Mouse (Mus musculus): ENCODE data around the gene Tas2r117. TPM values are rescaled to one million over a fixed set of nuclear protein-coding genes. Genes with fewer than 3 reads are reported as not detected.

Tas2r117 gene
- polyA plus RNA-seq (2016; fragmentation: Nextera tagmentation; extraction: Ambion mirVana), result not detected in 2 replicates

GRCm38 (mm10) chr6:132802518-132802917 is at the start of gene Tas2r117:
Gene Tas2r117 (plus strand): TSS chr6:132802818.
- Histone ChIP-seq H3K36me3 (no peaks in the 10 kb centered on the region), H3K27me3 (ENCODE audit: low read depth, poor library complexity, severe bottlenecking) (no peaks in the 10 kb centered on the region), H3K4me1 (no peaks in the 10 kb centered on the region), H3K9me3 (replicated peaks) (no peaks in the 10 kb centered on the region), H3K4me3 (no peak within 1 kb of the TSS), H3K27ac (replicated peaks) (no peak within 1 kb of the TSS)
- no peak for DNase-seq (ENCODE audit: low spot score)
- WGBS, result 95% methylated on average over 1 of the region's 1 CpGs

GRCm38 (mm10) chr6:132754430-132754829 is 48.2 kb upstream of the Tas2r117 start, which contains the start of gene Tas2r124:
Gene Tas2r124 (plus strand): TSS chr6:132754730.
- WGBS, result 85% methylated on average over 1 of the region's 1 CpGs

GRCm38 (mm10) chr6:132761831-132762230 is 40.8 kb upstream of the Tas2r117 start, which contains the start of gene Tas2r102:
Gene Tas2r102 (plus strand): TSS chr6:132762131.
- DNase-seq (ENCODE audit: low spot score), result no peak
- Histone ChIP-seq H3K4me3 (no peak within 1 kb of the TSS), H3K36me3 (no peaks in the 10 kb centered on the region), H3K27ac (replicated peaks) (no peak within 1 kb of the TSS), H3K4me1 (no peaks in the 10 kb centered on the region), H3K9me3 (replicated peaks) (no peaks in the 10 kb centered on the region), H3K27me3 (ENCODE audit: low read depth, poor library complexity, severe bottlenecking) (no peaks in the 10 kb centered on the region)
- WGBS, result 92% methylated on average over 2 of the region's 2 CpGs

More at GRCm38 (mm10) chr6:132754430-132754829, 48.2 kb upstream of the Tas2r117 start, which contains the start of gene Tas2r124:
- no peak within 1 kb of the TSS for H3K4me3 ChIP-seq
- no peak for DNase-seq (ENCODE audit: low spot score)
- H3K9me3 ChIP-seq (replicated peaks), result no peaks in the 10 kb centered on the region
- no peaks in the 10 kb centered on the region for H3K36me3 ChIP-seq
- no peaks in the 10 kb centered on the region for H3K27me3 ChIP-seq (ENCODE audit: low read depth, poor library complexity, severe bottlenecking)
- no peaks in the 10 kb centered on the region for H3K4me1 ChIP-seq
- no peak within 1 kb of the TSS for H3K27ac ChIP-seq (replicated peaks)

GRCm38 (mm10) chr6:132778062-132778461 is 24.6 kb upstream of the Tas2r117 start, which contains the start of gene Tas2r136:
Gene Tas2r136 (minus strand): TSS chr6:132778162.
- DNase-seq (ENCODE audit: low spot score), result no peak
- H3K36me3 ChIP-seq, result no peaks in the 10 kb centered on the region
- no peak within 1 kb of the TSS for H3K4me3 ChIP-seq
- no peak within 1 kb of the TSS for H3K27ac ChIP-seq (replicated peaks)
- no peaks in the 10 kb centered on the region for H3K4me1 ChIP-seq
- H3K9me3 ChIP-seq (replicated peaks), result no peaks in the 10 kb centered on the region
- no peaks in the 10 kb centered on the region for H3K27me3 ChIP-seq (ENCODE audit: low read depth, poor library complexity, severe bottlenecking)

- H3K4me3 ChIP-seq, result no peak overlapping the region
- peaks cover 38% of the 10 kb centered on the region for H3K9me3 ChIP-seq (replicated peaks)
- WGBS, result 47% methylated on average over 1 of the region's 1 CpGs
- no peaks in the 10 kb centered on the region for H3K36me3 ChIP-seq
- H3K27ac ChIP-seq (replicated peaks), result no peak overlapping the region
- no peaks in the 10 kb centered on the region for H3K27me3 ChIP-seq (ENCODE audit: low read depth, poor library complexity, severe bottlenecking)
- H3K4me1 ChIP-seq, result no peaks in the 10 kb centered on the region
- peak; percentile 14 for DNase-seq (ENCODE audit: low spot score)
Observed at GRCm38 (mm10) chr6:132795393-132795792, 7.2 kb upstream of the Tas2r117 start.

- H3K27me3 ChIP-seq (ENCODE audit: low read depth, poor library complexity, severe bottlenecking), result no peaks in the 10 kb centered on the region
- H3K36me3 ChIP-seq, result no peaks in the 10 kb centered on the region
- WGBS, result 85% methylated on average over 1 of the region's 1 CpGs
- H3K27ac ChIP-seq (replicated peaks), result no peak within 1 kb of the TSS
- no peak for DNase-seq (ENCODE audit: low spot score)
- H3K4me1 ChIP-seq, result no peaks in the 10 kb centered on the region
- no peaks in the 10 kb centered on the region for H3K9me3 ChIP-seq (replicated peaks)
- no peak within 1 kb of the TSS for H3K4me3 ChIP-seq
Observed at GRCm38 (mm10) chr6:132846842-132847241, 44.2 kb downstream of the Tas2r117 start, which contains the start of gene Tas2r123. Gene Tas2r123 (plus strand): TSS chr6:132847142.

Other genes with a start within 250 kb of the Tas2r117 start
- not detected in 2 replicates for gene Prh1, start 233.0 kb upstream of the Tas2r117 start, polyA plus RNA-seq (2016; fragmentation: Nextera tagmentation; extraction: Ambion mirVana)
- not detected in 2 replicates for gene Prp2, start 206.9 kb upstream of the Tas2r117 start, polyA plus RNA-seq (2016; fragmentation: Nextera tagmentation; extraction: Ambion mirVana)
- gene A630073D07Rik, start 151.3 kb upstream of the Tas2r117 start, polyA plus RNA-seq (2016; fragmentation: Nextera tagmentation; extraction: Ambion mirVana), result not detected in 2 replicates
- gene Tas2r120, start 145.9 kb upstream of the Tas2r117 start, polyA plus RNA-seq (2016; fragmentation: Nextera tagmentation; extraction: Ambion mirVana), result not detected in 2 replicates
- not detected in 2 replicates for gene Tas2r121, start 101.8 kb upstream of the Tas2r117 start, polyA plus RNA-seq (2016; fragmentation: Nextera tagmentation; extraction: Ambion mirVana)
- gene Tas2r122, start 90.9 kb upstream of the Tas2r117 start, polyA plus RNA-seq (2016; fragmentation: Nextera tagmentation; extraction: Ambion mirVana), result not detected in 2 replicates
- gene Tas2r115, start 64.8 kb upstream of the Tas2r117 start, polyA plus RNA-seq (2016; fragmentation: Nextera tagmentation; extraction: Ambion mirVana), result not detected in 2 replicates
- gene Tas2r124, start 48.1 kb upstream of the Tas2r117 start, polyA plus RNA-seq (2016; fragmentation: Nextera tagmentation; extraction: Ambion mirVana), result not detected in 2 replicates
- not detected in 2 replicates for gene Tas2r102, start 40.7 kb upstream of the Tas2r117 start, polyA plus RNA-seq (2016; fragmentation: Nextera tagmentation; extraction: Ambion mirVana)
- not detected in 2 replicates for gene Tas2r136, start 24.7 kb upstream of the Tas2r117 start, polyA plus RNA-seq (2016; fragmentation: Nextera tagmentation; extraction: Ambion mirVana)
- gene Tas2r123, start 44.3 kb downstream of the Tas2r117 start, polyA plus RNA-seq (2016; fragmentation: Nextera tagmentation; extraction: Ambion mirVana), result not detected in 2 replicates
- gene Tas2r116, start 52.6 kb downstream of the Tas2r117 start, polyA plus RNA-seq (2016; fragmentation: Nextera tagmentation; extraction: Ambion mirVana), result not detected in 2 replicates
- gene Tas2r110, start 65.2 kb downstream of the Tas2r117 start, polyA plus RNA-seq (2016; fragmentation: Nextera tagmentation; extraction: Ambion mirVana), result not detected in 2 replicates
- gene Tas2r113, start 90.2 kb downstream of the Tas2r117 start, polyA plus RNA-seq (2016; fragmentation: Nextera tagmentation; extraction: Ambion mirVana), result not detected in 2 replicates
- not detected in 2 replicates for gene Tas2r125, start 106.8 kb downstream of the Tas2r117 start, polyA plus RNA-seq (2016; fragmentation: Nextera tagmentation; extraction: Ambion mirVana)
- gene Tas2r129, start 148.3 kb downstream of the Tas2r117 start, polyA plus RNA-seq (2016; fragmentation: Nextera tagmentation; extraction: Ambion mirVana), result not detected in 2 replicates
- not detected in 2 replicates for gene Tas2r131, start 155.1 kb downstream of the Tas2r117 start, polyA plus RNA-seq (2016; fragmentation: Nextera tagmentation; extraction: Ambion mirVana)
- not detected in 2 replicates for gene Tas2r109, start 178.1 kb downstream of the Tas2r117 start, polyA plus RNA-seq (2016; fragmentation: Nextera tagmentation; extraction: Ambion mirVana)
- gene Tas2r103, start 234.3 kb downstream of the Tas2r117 start, polyA plus RNA-seq (2016; fragmentation: Nextera tagmentation; extraction: Ambion mirVana), result not detected in 2 replicates

Measured in midbrain, embryonic 10.5 days (tissue).